Mouse (Mus musculus) cortical plate, adult 2 months (tissue): ENCODE measurements around the gene Pzp. TPM values are rescaled to one million over a fixed set of nuclear protein-coding genes. Genes with fewer than 3 reads are reported as not detected.

Experiments
- H3K27ac ChIP-seq: fragments of 200-500 bp; 2 replicates; pipeline ENCODE4 v1.5.1; 2012; ENCODE audit warnings: low read length, control low read depth, inconsistent platforms; ENCODE audit not compliant: insufficient read depth
- H3K4me1 ChIP-seq: fragments of 200-500 bp; 2 replicates; pipeline ENCODE4 v1.6.1; 2011; ENCODE audit warnings: low read length; ENCODE audit not compliant: control insufficient read depth, insufficient read depth
- H3K4me3 ChIP-seq: fragments of 200-500 bp; 2 replicates; pipeline ENCODE4 v1.5.1; 2011; ENCODE audit warnings: mild to moderate bottlenecking, low read length, control low read depth; ENCODE audit not compliant: insufficient read depth
- CTCF ChIP-seq: fragments of 200-500 bp; IDR thresholded peaks from 2 replicates; pipeline ENCODE4 v1.5.1; 2011; ENCODE audit warnings: mild to moderate bottlenecking, control low read depth, low read length; ENCODE audit not compliant: insufficient read depth; ENCODE audit errors: extremely low read depth
- POLR2A ChIP-seq: fragments of 200-500 bp; IDR thresholded peaks from 2 replicates; pipeline ENCODE4 v1.6.1; 2011; ENCODE audit warnings: mild to moderate bottlenecking, low read length, control low read depth; ENCODE audit not compliant: insufficient read depth; ENCODE audit errors: extremely low read depth
- polyA plus RNA-seq: library from polyadenylated mRNA; depleted of rRNA; stranded (reverse); fragments of >200 nt; gene quantifications from 2 replicates; pipeline ENCODE4 v1.2.3, GENCODE M21; 2012; rRNA removed

The Pzp gene
- polyA plus RNA-seq, 1 experiment, result not detected

DNA sequence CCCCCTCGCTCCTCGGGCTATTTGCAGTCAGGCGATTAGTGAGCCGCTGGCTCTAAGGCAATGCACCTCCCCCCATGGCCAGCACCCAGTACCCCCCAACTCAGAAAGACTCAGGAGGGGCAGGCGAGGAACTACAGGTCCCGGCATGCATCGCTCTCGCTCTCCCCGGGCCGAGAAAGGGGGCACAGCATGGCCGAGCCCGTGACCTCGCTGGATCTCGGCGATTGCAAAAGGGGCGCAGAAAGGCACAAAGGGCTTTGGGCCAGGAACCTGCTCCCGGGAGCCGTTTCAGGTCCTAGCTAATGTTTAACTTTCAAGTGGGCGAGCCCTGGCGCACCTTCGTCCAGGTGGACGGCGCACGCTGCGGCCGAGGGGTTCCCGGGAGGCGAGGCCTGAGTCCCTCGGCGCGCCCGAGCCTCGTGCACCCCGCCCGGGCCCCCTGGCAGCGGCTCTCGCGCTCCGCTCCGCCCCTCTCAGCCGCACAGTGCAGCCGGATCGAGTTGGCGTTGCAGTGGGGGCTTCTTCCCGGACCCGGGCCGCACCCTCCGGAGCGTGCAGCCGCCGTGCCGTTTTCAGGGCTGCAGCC lies 88.7 kb downstream of the Pzp start:
- Histone ChIP-seq H3K4me3 (peak overlapping the region; percentile 88), H3K4me1 (no peaks in the 10 kb centered on the region; the same call in 1 of the 2 replicates), H3K27ac (peak overlapping the region; percentile 79)
- TF ChIP-seq CTCF (no peak), POLR2A (no peak)

DNA sequence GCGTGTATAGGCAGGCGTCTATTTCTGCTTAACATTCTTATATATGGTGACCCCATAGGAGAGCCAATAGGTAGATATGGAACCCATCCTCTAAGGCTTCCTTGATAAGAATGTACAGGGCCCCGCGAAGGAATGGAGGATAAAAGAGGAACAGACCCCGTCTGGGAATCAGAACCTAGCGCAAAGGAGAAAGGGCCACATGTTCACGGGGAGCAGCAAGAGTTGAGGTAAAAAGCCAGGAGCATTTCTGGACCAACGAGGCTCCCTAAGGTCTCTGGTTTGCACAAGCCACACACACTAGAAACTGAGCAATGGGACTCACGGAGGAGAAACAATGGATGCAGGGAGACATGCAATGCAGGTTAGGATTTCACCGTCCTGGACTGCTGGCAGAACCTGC lies 89.2 kb downstream of the Pzp start:
- no peak overlapping the region for H3K27ac ChIP-seq
- TF ChIP-seq POLR2A, result no peak
- TF ChIP-seq CTCF, result no peak
- no peaks in the 10 kb centered on the region; the same call in 1 of the 2 replicates for H3K4me1 ChIP-seq
- H3K4me3 ChIP-seq, result peak overlapping the region; percentile 88

- Histone ChIP-seq H3K27ac (no peak overlapping the region), H3K4me3 (no peak overlapping the region; the same call in 1 of the 2 replicates)
- TF ChIP-seq CTCF (no peak), POLR2A (no peak)
These were observed 90.0 kb downstream of the Pzp start for GRCm38 (mm10) chr6:128436356-128437005.

GRCm38 (mm10) chr6:128435474-128435873 lies 91.0 kb downstream of the Pzp start:
- Histone ChIP-seq H3K4me1 (no peaks in the 10 kb centered on the region; the same call in 1 of the 2 replicates), H3K27ac (no peak overlapping the region), H3K4me3 (no peak overlapping the region)
- no peak for TF ChIP-seq CTCF
- TF ChIP-seq POLR2A, result no peak

More at GRCm38 (mm10) chr6:128436356-128437005, 90.0 kb downstream of the Pzp start:
- H3K4me1 ChIP-seq, result no peaks in the 10 kb centered on the region; the same call in 1 of the 2 replicates

Other genes starting within 250 kb of the Pzp start
- 0.42 and 0.63 TPM in 2 replicates for gene Tead4, start 225.9 kb downstream of the Pzp start, polyA plus RNA-seq
- gene Tulp3, start 170.9 kb downstream of the Pzp start, polyA plus RNA-seq, result 27.2 and 27.8 TPM in 2 replicates
- gene Rhno1, start 163.8 kb downstream of the Pzp start, polyA plus RNA-seq, result 11.8 and 12.2 TPM in 2 replicates
- gene Foxm1, start 163.8 kb downstream of the Pzp start, polyA plus RNA-seq, result 1.7 and 2.5 TPM in 2 replicates
- gene Tex52, start 151.3 kb downstream of the Pzp start, polyA plus RNA-seq, result 2.8 and 4.3 TPM in 2 replicates
- 0.40 TPM in 1 of 2 replicates, not detected in the other for gene Gm44596, start 151.2 kb downstream of the Pzp start, polyA plus RNA-seq
- gene Nrip2, start 127.4 kb downstream of the Pzp start, polyA plus RNA-seq, result 16.1 and 19.5 TPM in 2 replicates
- 17.9 and 19.3 TPM in 2 replicates for gene Itfg2, start 101.8 kb downstream of the Pzp start, polyA plus RNA-seq
- 116 and 118 TPM in 2 replicates for gene Fkbp4, start 88.0 kb downstream of the Pzp start, polyA plus RNA-seq
- gene A2ml1, start 54.9 kb upstream of the Pzp start, polyA plus RNA-seq, result 30.6 and 32.4 TPM in 2 replicates
- not detected in 2 replicates for gene Klrb1a, start 96.8 kb upstream of the Pzp start, polyA plus RNA-seq
- not detected in 2 replicates for gene Clec2h, start 135.7 kb upstream of the Pzp start, polyA plus RNA-seq
- gene Klrb1, start 196.3 kb upstream of the Pzp start, polyA plus RNA-seq, result not detected in 2 replicates